Mouse (Mus musculus) adrenal gland, postnatal 10 days (tissue): ENCODE data around the gene Fam221a. TPM values are rescaled to one million over a fixed set of nuclear protein-coding genes. Genes with fewer than 3 reads are reported as not detected.
A peak's percentile ranks its signal among the peaks of the same experiment; 100 is the strongest.

Experiments
- DNase-seq: peaks from one replicate; pipeline ENCODE4 v3.0.0; 2021; ENCODE audit warnings: mixed read lengths
- long read RNA-seq, 2 experiments: library from polyadenylated mRNA; stranded (forward); transcript quantifications; one replicate each; pipeline ENCODE4 v2.0.0; 2021
- total RNA-seq, 2 experiments: library from RNA; stranded (reverse); gene quantifications; 2 replicates each; pipeline ENCODE4 v1.2.3; 2021

The Fam221a gene
- 1 to 10 TPM; 2.3 to 3.8 TPM for total RNA-seq
- long read RNA-seq, experiment 1, partial matches to known transcripts = 0 of 2 reads
- long read RNA-seq, experiment 1, other reads (novel, unspliced or antisense) = 0 of 2 reads
- long read RNA-seq, experiment 2 = 0 reads

DNA sequence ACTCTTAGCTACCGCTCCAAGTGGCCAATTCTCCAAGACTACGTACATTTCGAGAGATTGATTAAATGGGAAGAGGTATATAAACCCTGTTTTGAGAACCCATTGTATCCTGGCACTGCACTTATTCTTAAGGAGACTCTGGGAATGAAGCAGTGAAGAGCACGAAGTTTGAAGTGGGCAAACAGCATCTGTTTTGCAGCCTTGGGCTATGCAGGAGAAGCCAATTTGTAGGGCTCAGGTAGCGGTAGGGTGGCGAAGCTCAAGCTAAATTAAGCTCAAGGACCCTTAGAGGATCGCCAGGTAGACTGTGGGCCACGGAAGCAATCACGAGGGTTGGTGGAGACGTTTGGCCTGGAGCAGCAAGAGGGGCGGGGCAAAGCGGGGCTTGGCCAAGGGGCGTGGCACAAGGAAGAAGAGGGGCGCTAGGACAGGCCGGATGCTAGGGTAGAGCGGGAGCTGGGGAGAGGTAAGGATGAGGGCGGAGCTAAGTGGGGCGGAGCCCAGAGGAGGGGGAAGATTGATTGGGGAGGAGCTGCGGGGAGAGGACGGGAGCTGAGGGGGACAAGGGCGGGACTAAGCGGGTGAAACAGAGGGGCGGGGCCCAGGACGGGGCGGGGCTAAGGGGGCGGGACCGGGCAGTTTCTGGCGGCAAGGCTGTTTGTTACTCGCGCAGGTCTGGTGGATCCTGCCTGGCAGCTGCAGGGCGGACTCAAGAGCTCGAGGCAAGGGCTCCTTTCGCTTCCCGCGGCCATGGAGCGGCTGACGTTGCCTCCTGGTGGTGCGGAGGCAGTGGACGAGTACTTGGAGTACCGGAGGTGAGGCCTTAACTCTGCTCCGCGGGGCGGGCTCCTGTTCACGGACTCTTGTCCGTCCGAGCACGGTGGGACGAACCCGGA, at the start of gene Fam221a:
TSS of gene Fam221a (plus strand) at position 581 of the 896 bp plus-strand sequence.
- peak; percentile 89 for DNase-seq

DNA sequence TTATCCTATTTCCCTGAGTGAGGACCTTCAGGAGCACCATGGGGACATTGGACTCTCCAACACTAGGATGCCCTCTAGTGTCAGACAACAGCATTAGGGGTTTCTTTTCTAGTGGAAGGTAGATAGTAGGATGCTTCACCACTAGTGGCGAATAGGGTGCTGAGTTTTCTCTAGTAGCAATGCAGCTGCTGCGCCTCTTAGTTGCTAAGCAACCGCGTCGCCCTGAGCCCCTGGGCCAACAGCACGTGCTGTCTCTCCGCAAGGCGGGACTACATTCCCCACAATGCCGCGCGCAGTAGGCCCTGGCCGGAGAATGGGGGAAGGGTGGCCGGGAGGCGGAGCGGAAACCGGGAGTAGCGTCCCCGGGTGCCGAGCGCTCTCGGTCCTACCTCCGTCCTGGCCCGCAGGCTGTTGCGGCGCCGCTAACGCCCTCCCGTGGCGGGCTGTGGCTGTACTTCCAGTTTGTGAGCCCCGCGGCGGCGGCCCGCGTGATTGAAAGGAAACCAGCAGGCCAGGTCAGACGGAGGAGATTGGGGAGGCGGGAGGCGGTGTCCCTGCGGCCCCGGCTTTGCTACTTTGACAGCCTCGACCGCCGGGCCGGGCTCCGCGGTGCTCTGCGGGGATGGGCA, 48.5 kb upstream of the Fam221a start, which contains the start of gene Ccdc126:
TSS of gene Ccdc126 (plus strand) at position 309 of the 629 bp plus-strand sequence.
- DNase-seq = peak; percentile 99

DNA sequence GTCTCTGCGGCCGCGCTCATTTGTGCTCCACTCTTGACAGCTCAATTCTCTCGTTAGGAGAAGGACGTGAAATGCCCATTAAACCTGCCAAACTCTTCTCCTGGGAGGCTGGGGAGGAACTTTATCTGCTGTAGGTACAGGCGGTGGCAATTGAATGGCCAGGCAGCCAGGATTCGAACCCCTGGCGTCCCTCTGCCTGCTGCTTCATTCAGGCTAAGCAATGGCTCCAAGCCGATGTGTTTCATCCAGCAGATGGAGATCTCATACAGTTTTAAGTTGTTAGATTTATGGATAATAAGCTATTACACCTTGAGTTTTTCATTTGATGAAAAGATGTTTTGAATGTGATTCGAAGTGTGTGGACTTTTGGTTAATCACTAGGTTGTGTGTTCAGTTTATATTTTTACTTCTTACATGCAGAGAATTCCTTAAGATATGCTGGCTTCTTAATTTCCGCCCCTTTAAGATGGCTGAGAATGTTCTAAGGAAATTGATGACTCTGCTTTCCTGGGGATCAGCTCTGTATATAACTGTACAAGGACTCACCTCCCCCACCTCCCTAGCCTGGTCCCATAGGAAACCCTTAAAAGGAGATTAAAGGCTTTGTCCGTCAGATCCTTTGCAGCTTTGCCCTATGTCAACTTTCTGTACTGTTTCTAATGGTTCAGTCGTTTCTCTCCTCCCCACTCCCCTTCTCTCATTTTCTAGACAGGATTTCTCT, 47.8 kb upstream of the Fam221a start:
- DNase-seq = no peak

DNA sequence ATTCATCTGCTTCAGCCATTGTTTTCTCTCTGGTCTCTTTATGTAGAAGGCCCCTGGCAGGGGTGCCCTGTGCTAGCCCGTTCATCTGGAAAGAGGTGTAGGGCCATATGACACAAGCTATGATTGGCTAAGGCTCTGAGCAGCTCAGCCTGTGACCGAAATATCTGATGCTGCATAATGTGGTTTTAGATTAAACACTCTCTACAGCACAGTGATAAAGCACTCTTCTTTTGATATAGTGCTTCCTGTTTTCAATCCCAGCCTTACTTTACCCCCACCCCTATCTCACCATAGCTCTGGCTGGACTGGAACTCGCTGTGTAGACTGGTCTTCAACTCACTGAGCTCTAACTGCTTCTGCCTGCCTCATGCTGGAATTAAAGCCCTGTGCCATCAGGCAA, 46.2 kb upstream of the Fam221a start:
- no peak for DNase-seq

DNA sequence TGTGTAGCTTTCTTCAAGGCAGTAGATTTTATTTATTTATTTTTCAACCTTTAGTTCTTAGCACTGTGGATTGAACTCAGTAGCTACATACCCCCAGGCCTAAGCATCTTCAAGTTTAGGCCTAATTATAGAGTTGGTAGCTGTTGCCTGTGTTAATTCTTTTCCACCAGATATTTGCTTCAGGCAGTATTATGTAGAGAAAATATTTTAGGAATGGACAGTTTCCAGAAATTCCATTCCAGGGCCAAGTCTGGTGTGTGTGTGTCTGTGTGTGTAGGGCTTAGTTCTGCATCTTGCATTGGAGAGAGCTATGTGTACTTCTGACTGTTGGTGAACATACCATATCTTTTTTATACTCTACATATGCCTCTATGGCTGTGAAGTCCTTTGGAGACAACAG, 45.5 kb upstream of the Fam221a start:
- DNase-seq = no peak

DNA sequence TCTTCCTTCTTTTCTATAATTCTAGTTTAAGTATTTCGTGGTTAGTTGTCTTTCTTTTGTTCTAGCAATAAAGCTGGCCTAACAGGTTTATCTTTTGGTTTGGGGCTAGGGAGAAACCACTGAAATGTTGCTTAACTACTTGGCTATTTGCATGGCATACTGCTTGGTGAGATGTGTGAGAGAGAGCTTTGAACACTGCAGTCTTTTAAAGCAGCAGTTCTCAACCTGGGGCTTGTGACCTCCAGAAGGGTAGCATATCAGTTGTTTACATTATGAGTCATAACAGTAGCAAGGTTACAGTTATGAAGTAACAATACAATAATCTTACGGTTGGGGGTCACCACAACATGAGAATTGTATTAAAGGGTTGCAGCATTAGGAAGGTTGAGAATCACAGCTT, 44.6 kb upstream of the Fam221a start:
- no peak for DNase-seq

DNA sequence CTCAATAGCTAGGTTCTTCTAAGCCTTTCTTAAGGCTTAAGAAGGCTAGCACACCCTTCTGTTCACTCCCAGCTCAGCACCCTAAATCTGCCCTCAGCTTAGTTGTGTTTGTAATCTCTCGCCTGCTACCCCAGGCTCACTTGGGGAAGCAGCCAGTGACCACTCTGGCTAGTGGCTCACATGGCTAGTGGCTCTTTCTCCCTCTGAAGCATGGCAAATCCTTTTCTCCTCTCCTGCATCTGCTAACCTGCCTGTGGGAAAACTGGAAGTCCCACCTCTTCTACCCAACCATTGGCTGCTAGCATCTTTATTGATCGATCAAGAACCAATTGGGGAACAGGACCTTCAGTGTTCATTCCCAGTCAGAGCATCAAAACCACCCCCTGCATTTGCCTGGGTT, 43.0 kb upstream of the Fam221a start:
- no peak for DNase-seq

DNA sequence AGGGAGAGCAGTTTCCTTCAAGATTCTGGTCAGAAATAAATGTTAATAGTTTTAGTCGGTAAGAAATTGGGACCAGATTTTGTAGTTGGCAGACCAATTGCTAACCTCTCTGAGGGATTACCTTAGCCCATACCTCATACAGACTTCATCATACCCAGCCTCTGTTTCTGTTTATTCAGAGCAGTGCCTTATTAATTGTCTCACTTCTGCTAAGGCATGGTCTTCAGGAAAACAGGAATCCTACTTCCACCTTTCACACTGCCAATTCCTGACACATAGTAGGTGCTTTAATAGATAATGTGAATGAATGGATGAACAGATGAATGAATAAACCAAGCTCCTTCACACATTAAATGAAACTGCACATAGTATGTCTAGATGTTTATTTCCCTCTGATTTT, 42.2 kb upstream of the Fam221a start:
- DNase-seq = no peak

DNA sequence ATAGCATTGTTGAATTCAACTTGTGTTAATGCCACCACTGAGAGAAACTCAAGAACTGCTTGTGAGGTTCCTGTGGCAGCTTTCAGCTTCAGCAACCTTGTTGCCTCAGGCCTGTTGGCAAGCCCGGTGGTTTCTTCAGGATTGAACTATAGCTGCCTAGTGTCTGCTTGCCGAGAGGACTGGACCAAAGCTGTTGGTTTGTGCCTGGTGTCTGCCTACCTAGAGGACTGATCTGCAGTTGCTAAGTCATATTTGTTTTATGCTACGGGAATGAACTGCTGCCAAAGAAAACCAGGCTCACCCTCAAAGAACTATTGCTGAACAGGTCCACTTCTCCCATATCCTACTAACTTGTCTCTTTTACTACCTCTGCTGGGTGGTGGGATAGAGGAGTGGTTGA, 40.7 kb upstream of the Fam221a start:
- DNase-seq = no peak

DNA sequence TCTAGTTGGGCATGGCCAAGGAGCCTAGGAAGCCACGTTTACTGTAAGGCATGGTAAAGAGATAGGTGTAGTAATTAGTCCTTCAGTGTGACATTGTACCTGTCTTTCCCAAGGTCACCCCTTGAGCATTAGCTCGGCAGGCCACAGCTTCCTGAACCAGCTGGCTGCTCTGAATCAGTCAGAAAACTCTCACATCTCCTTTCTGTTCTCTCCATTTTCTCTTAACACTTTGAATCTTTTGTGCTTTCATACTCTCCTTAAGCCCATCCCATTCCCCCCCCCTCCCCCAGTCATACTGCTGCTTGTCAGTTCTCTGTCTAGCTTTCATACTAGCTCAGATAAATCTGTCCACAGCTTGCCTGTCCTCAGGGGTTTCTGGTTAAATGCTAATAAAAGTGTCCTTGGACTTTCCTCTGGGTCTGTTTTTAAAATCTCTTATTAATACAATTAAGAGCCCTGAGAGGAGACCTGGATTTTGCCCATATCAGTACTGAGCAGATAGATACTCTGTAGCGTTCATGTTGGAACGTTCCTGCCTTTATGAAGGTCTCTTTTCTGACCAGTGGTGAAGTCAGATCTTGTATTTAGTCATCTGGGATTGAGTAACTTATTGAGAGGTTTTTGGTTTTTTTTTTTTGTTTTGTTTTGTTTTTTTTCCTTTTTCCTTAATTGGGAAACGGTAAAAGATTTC, 36.0 kb upstream of the Fam221a start:
- no peak for DNase-seq

DNA sequence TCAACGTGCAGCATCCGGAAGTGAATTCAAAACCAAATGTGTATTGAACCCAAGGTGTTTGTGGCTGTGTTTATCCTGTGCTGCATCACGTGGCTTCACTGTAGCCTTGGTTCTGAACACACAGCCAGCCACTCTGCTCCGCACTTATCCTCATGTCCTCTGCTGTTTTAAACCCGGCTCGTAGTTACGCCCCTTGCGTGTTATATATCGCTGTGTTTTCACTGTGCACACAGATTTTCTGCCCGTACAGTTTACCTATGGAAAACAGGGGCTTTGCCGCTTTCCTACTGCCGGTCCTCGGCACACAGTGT, 35.5 kb upstream of the Fam221a start:
- DNase-seq = no peak

DNA sequence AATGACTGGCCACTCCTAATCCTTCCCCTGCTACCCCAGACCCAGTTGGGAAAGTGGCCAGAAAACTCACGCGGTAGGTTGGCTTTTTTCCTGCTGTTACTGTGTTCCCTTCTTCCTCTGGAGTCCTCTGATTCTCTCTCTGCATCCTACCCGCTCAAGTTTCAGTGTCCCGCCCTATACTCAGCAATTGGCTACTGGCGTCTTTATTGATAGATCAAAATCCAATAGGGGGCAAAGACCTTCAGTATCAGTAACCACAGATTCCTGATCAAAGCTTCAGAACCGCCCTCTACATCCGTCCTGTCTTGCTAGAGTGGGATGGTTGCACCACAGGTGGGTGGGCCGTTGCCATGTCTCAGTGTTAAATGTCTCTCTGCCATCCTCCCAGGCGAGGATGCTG, 29.0 kb upstream of the Fam221a start:
- DNase-seq = no peak

DNA sequence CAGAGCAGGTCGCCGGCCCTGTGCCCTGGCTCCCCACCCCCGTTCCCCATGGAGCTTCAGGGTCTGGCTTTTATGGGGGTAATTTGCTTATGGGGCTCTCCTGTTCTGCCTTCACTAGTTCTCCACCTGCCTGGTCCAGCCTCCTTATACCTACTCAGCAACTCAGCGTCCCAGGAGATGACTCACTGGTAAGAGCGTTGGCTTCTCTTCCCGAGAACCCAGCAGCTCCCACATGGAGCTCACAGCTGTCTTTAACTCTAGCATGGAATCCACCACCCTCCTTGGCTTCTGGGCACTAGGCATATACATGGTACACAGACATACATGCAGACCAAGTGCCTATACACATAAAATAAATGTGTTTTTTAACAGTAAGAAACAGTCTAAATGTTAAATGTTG, 28.4 kb upstream of the Fam221a start:
- no peak for DNase-seq

DNA sequence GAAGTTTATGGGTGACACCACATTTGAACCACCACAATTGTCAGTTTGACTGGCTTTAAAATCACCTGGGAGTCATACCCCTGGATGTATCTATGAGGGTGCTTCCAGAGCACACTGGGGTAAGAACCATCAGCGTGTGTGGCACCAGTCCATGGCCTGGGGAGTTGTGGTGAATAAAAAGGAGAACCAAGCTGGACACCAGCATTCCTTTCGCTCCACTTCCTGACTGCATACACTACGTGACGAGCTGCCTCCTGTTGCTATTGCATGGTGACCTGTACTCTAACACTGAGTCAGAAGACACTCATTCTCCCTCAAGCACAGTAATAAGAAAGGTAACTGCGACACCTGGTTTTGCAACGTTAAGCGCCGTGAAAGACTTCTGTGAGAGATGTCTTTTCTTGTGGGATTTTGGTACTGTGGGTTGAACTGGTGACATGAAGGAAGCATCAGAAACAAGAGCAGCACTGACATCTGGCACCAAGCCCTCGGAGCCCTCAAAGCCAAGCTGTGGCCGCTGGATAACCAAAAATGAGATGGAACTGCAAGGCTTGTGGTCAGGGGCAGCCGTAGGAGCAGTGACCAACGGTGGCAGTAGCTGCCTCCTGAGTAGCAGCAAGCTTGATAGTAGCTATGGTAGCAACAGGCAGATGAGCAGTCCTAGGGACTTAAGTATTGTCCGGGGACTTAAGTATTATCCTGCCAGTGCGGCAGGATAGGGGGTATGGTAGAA, 23.6 kb upstream of the Fam221a start:
- no peak for DNase-seq

DNA sequence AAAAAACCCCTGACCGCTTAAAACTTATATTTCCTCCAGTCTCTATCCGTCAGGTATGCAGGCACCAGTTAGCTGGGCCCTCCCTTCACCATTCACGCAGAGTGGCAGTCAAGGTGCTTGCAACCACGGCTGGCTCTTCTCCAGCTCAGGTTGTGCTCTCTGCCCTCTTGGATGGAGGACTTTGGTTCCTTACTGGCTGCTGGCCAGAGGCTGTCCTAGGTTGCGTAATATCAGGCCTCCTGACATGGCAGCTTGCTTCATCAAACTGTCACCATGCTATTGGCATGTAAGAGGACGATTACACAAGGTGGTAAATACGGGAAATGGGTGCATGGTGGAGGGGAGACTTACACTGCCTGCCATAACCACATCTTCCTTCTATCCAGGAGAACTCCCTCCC, 17.7 kb upstream of the Fam221a start:
- peak; percentile 37 for DNase-seq

DNA sequence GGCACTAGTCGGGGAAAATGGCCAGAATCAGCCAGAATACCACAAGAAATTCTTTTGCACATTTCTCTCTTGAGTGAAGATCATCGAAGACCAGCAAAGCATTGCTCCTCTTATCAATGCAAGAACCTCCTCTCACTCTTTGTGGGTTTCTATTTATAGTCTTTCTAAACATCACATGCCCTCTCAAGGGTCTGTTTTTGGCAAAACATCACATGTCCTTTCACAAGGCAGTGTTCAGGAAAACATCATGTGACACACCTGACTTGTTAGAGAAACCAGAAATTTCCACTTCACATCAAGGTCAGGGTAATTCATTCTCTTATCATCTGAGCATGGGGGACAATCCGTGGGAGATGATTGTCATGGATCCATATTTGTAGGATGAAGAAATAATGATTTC, 12.9 kb upstream of the Fam221a start:
- no peak for DNase-seq

DNA sequence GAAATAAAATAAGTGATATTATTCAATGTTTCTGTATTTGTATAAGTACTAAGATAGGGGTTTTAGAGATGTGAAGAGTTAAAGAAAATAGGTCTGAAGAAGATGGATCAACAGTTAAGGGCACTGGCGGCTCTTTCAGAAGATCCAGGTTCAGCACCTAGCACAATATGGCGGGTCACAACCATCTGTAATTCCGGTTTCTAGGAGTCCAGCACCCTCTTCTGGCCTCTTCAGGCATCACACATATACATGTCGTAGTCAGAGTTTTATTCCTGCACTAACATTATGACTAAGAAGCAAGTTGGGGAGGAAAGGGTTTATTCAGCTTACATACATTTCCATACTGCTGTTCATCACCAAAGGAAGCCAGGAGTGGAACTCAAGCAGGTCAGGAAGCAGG, 12.4 kb upstream of the Fam221a start:
- DNase-seq = no peak

DNA sequence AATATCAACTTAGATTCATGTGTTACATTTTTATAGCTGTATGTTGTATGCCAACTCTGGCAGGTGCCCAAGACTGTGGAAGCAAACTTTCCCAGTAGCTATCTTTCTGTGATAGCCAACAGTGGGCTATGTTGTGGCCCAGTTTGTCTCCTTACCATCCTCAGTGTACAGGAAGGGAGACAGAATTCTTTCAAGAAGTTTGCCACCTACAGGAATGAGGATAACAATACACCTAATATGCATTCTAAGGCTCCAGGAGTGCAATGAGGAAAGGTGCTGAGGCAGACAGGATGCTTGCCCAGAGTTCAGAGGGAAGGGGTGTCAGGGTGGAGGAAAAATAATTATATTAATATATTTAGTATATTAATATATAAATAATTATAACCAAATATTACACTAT, 7.1 kb upstream of the Fam221a start:
- DNase-seq = no peak

DNA sequence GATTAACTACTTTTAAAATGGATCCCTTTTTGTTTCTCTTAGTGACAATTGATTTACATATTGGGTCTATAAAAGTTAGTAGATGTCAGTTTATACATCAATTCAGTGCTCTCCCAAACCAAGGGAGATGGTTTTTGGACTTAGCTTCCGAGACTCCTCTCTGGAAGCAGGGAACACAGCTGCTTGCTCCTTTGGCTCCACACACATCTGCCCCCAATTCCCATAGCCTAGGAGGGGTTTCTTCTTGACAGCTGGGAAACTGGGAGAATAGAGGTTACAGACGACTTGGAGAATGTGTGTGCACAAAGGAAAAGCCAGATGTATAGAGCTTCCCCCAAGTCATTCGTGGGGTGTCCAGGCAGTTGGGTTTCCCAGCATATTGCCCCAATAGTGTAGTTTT, 673 bp downstream of the Fam221a start:
- DNase-seq = no peak

DNA sequence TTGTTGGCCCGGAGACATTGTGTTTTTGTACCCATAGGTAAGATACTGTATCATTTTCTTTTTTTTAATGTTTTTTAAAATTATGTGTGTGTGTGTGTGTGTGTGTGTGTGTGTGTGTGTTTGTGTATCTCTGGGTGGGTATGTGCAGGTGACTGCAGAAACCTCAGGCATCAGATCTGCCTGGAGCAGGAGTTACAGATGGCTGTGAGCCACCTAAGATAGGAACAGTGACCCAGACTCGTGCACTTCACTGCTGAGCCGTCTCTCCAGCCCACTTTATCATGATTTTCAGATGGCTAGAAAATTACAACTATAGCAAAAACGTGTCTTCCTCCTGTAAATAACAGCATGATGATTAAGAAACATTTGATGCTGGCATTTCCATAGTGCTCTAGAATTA, 5.2 kb downstream of the Fam221a start:
- DNase-seq = no peak

DNA sequence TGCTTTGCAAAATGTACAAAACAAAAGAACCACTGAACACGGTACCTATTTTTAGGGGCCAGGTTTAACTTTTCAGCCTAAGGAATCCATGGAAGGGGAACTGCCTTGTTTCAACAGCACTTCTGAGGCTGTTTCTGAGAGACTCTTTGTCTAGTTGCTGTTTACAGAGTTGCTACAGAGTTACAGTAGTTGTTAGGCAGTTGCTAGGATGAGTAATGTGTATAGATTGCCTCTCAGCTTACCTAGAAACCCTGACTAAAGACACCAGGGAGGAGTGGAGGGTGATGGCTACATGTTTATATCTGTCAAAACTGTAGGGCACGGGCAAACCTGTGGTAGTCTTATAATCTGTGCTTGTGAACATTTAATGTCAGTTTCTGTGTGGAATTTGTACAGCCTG, 6.4 kb downstream of the Fam221a start:
- DNase-seq = no peak

DNA sequence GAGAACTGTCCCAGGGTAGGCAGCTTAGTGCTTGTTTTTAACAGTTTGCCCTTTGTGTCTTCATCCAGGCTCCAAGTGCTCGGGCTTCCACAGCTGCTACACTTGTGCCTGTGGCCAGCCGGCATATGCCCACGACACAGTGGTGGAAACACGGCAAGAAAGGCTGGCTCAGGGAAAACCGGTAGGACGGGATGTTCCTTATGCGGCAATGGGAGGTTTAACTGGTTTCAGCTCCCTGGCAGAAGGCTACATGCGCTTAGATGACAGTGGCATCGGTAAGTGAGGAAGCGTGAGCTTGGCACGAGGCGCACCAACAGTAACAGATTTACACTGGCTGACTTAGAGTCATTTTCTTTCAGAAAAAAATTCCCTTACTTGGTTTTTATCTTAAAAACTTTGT, 10.8 kb downstream of the Fam221a start:
- no peak for DNase-seq
